Mouse (Mus musculus) midbrain, embryonic 15.5 days (tissue): ENCODE data around the gene Slc36a1. TPM values are rescaled to one million over a fixed set of nuclear protein-coding genes. Genes with fewer than 3 reads are reported as not detected.

Source experiments
- ATAC-seq: fragments of 200-750 bp; cut with Nextera tagmentation; replicated peaks from 2 replicates; pipeline ENCODE4 v1.8.0; 2017; ENCODE audit warnings: moderate TSS enrichment
- H3K27ac ChIP-seq: fragments of 300-500 bp; sonication (generic); 2 replicates; pipeline ENCODE4 v1.5.1; 2015; ENCODE audit warnings: mild to moderate bottlenecking, inconsistent platforms
- H3K27me3 ChIP-seq: fragments of 300-500 bp; sonication (generic); replicated peaks from 2 replicates; pipeline ENCODE4 v1.6.1; 2015; ENCODE audit warnings: inconsistent platforms
- H3K36me3 ChIP-seq: fragments of 300-500 bp; sonication (generic); replicated peaks from 2 replicates; pipeline ENCODE4 v1.6.1; 2015; ENCODE audit warnings: inconsistent platforms
- H3K4me1 ChIP-seq: fragments of 300-500 bp; sonication (generic); 2 replicates; pipeline ENCODE4 v1.6.1; 2015; ENCODE audit warnings: inconsistent platforms
- H3K4me2 ChIP-seq: fragments of 300-500 bp; sonication (generic); 2 replicates; pipeline ENCODE4 v1.6.1; 2015; ENCODE audit warnings: inconsistent platforms, mild to moderate bottlenecking, moderate library complexity
- H3K4me3 ChIP-seq: fragments of 300-500 bp; sonication (generic); 2 replicates; pipeline ENCODE4 v1.5.1; 2015; ENCODE audit warnings: mild to moderate bottlenecking, inconsistent platforms
- H3K9ac ChIP-seq: fragments of 300-500 bp; sonication (generic); 2 replicates; pipeline ENCODE4 v1.6.1; 2015; ENCODE audit warnings: mild to moderate bottlenecking, inconsistent platforms
- H3K9me3 ChIP-seq: fragments of 300-500 bp; sonication (generic); 2 replicates; pipeline ENCODE4 v1.6.1; 2016; ENCODE audit warnings: inconsistent platforms
- WGBS: fragments of 180-500 bp; shearing (Covaris S2); methylation state at CpG from one replicate; pipeline ENCODE4 v1.1.7; 2015; ENCODE audit warnings: mixed read lengths; 5-methylcytosine and 5-hydroxymethylcytosine counted together
- polyA plus RNA-seq: library from polyadenylated mRNA; unstranded; fragments of >200 nt; fragmentation: Nextera tagmentation; extraction: Ambion mirVana; gene quantifications from 2 replicates; pipeline ENCODE4 v1.2.1, GENCODE M21; 2015

Slc36a1 gene
- polyA plus RNA-seq, 1 experiment from 2014 or later: 3.9 TPM

- Histone ChIP-seq H3K9me3 (no peaks in the 10 kb centered on the region), H3K36me3 (no peaks in the 10 kb centered on the region), H3K27ac (no peak overlapping the region), H3K4me2 (no peak overlapping the region), H3K27me3 (no peaks in the 10 kb centered on the region), H3K9ac (no peak overlapping the region), H3K4me3 (no peak overlapping the region), H3K4me1 (no peaks in the 10 kb centered on the region)
- no peak for ATAC-seq
- 88% methylated on average over 5 of the region's 5 CpGs for WGBS
Observed at GRCm38 (mm10) chr11:55214161-55214560, 10.0 kb downstream of the Slc36a1 start.

GRCm38 (mm10) chr11:55214978-55215377 lies 10.8 kb downstream of the Slc36a1 start:
- H3K9me3 ChIP-seq: no peaks in the 10 kb centered on the region
- H3K36me3 ChIP-seq: 0 out of 2 replicates have a peak, but pooled peaks cover 8% of the 10 kb centered on the region
- H3K4me3 ChIP-seq: no peak overlapping the region
- H3K27me3 ChIP-seq: no peaks in the 10 kb centered on the region
- no peak overlapping the region for H3K4me2 ChIP-seq
- ATAC-seq: no peak
- WGBS: 95% methylated on average over 3 of the region's 3 CpGs
- no peak overlapping the region for H3K9ac ChIP-seq
- no peaks in the 10 kb centered on the region for H3K4me1 ChIP-seq
- H3K27ac ChIP-seq: no peak overlapping the region

- Histone ChIP-seq H3K27ac (no peak overlapping the region), H3K4me1 (no peaks in the 10 kb centered on the region), H3K36me3 (peaks cover 19% of the 10 kb centered on the region; the same call in 1 of the 2 replicates), H3K4me2 (no peak overlapping the region), H3K9me3 (no peaks in the 10 kb centered on the region), H3K4me3 (no peak overlapping the region), H3K27me3 (no peaks in the 10 kb centered on the region), H3K9ac (no peak overlapping the region)
- ATAC-seq: no peak
- WGBS: 73% methylated on average over 4 of the region's 4 CpGs
Observed at GRCm38 (mm10) chr11:55216061-55216460, 11.9 kb downstream of the Slc36a1 start.

- ATAC-seq: no peak
- Histone ChIP-seq H3K4me2 (no peak overlapping the region), H3K36me3 (peaks cover 22% of the 10 kb centered on the region; the same call in 1 of the 2 replicates), H3K9me3 (no peaks in the 10 kb centered on the region), H3K4me1 (no peaks in the 10 kb centered on the region), H3K27me3 (no peaks in the 10 kb centered on the region), H3K27ac (no peak overlapping the region), H3K9ac (no peak overlapping the region), H3K4me3 (no peak overlapping the region)
- 80% methylated on average over 13 of the region's 13 CpGs for whole genome bisulfite sequencing
Observed at GRCm38 (mm10) chr11:55216830-55217229, 12.7 kb downstream of the Slc36a1 start.

GRCm38 (mm10) chr11:55217418-55217817 lies 13.3 kb downstream of the Slc36a1 start:
- Histone ChIP-seq H3K9ac (no peak overlapping the region), H3K4me2 (no peak overlapping the region), H3K4me3 (no peak overlapping the region), H3K36me3 (peaks cover 22% of the 10 kb centered on the region; the same call in 1 of the 2 replicates), H3K4me1 (no peaks in the 10 kb centered on the region), H3K27me3 (no peaks in the 10 kb centered on the region), H3K9me3 (no peaks in the 10 kb centered on the region), H3K27ac (no peak overlapping the region)
- 90% methylated on average over 4 of the region's 4 CpGs for whole genome bisulfite sequencing
- no peak for ATAC-seq

- no peak for ATAC-seq
- Histone ChIP-seq H3K27me3 (no peaks in the 10 kb centered on the region), H3K4me3 (no peak overlapping the region), H3K36me3 (peaks cover 22% of the 10 kb centered on the region; the same call in 1 of the 2 replicates), H3K4me1 (no peaks in the 10 kb centered on the region), H3K27ac (no peak overlapping the region), H3K9ac (no peak overlapping the region), H3K9me3 (no peaks in the 10 kb centered on the region), H3K4me2 (no peak overlapping the region)
- 96% methylated on average over 7 of the region's 7 CpGs for WGBS
Observed at GRCm38 (mm10) chr11:55217880-55218279, 13.7 kb downstream of the Slc36a1 start.

- H3K4me1 ChIP-seq: no peaks in the 10 kb centered on the region
- H3K4me3 ChIP-seq: no peak overlapping the region
- no peak for ATAC-seq
- no peak overlapping the region for H3K4me2 ChIP-seq
- WGBS: 79% methylated on average over 3 of the region's 3 CpGs
- H3K9ac ChIP-seq: no peak overlapping the region
- H3K9me3 ChIP-seq: no peaks in the 10 kb centered on the region
- no peak overlapping the region for H3K27ac ChIP-seq
- no peaks in the 10 kb centered on the region for H3K27me3 ChIP-seq
- H3K36me3 ChIP-seq: peaks cover 25% of the 10 kb centered on the region; the same call in 1 of the 2 replicates
Observed at GRCm38 (mm10) chr11:55218473-55218872, 14.3 kb downstream of the Slc36a1 start.

GRCm38 (mm10) chr11:55221306-55221705 lies 17.2 kb downstream of the Slc36a1 start:
- no peak for ATAC-seq
- 93% methylated on average over 7 of the region's 7 CpGs for WGBS
- Histone ChIP-seq H3K4me2 (no peak overlapping the region), H3K9ac (no peak overlapping the region), H3K27me3 (no peaks in the 10 kb centered on the region), H3K4me1 (no peaks in the 10 kb centered on the region), H3K27ac (no peak overlapping the region), H3K4me3 (no peak overlapping the region), H3K9me3 (no peaks in the 10 kb centered on the region), H3K36me3 (peaks cover 32% of the 10 kb centered on the region; the same call in 1 of the 2 replicates)

GRCm38 (mm10) chr11:55231034-55231433 lies 26.9 kb downstream of the Slc36a1 start:
- peaks cover 6% of the 10 kb centered on the region; the same call in 1 of the 2 replicates for H3K36me3 ChIP-seq
- no peak for ATAC-seq

GRCm38 (mm10) chr11:55234288-55234687 lies 30.1 kb downstream of the Slc36a1 start:
- ATAC-seq: no peak
- no peaks in the 10 kb centered on the region for H3K27me3 ChIP-seq
- H3K36me3 ChIP-seq: peaks cover 6% of the 10 kb centered on the region; the same call in 1 of the 2 replicates
- no peak overlapping the region for H3K4me3 ChIP-seq
- no peak overlapping the region for H3K9ac ChIP-seq
- no peaks in the 10 kb centered on the region for H3K4me1 ChIP-seq
- no peak overlapping the region for H3K27ac ChIP-seq
- no peaks in the 10 kb centered on the region for H3K9me3 ChIP-seq
- no peak overlapping the region for H3K4me2 ChIP-seq
- 90% methylated on average over 7 of the region's 7 CpGs for whole genome bisulfite sequencing

More at GRCm38 (mm10) chr11:55231034-55231433, 26.9 kb downstream of the Slc36a1 start:
- Histone ChIP-seq H3K27me3 (no peaks in the 10 kb centered on the region), H3K9ac (no peak overlapping the region), H3K27ac (no peak overlapping the region), H3K4me2 (no peak overlapping the region), H3K9me3 (no peaks in the 10 kb centered on the region), H3K4me3 (no peak overlapping the region), H3K4me1 (no peaks in the 10 kb centered on the region)
- 95% methylated on average over 6 of the region's 6 CpGs for WGBS

- H3K4me3 ChIP-seq: no peak overlapping the region
- H3K9me3 ChIP-seq: no peaks in the 10 kb centered on the region
- peaks cover 6% of the 10 kb centered on the region; the same call in 1 of the 2 replicates for H3K36me3 ChIP-seq
- H3K4me1 ChIP-seq: no peaks in the 10 kb centered on the region
- no peaks in the 10 kb centered on the region for H3K27me3 ChIP-seq
- 83% methylated on average over 4 of the region's 4 CpGs for WGBS
- no peak overlapping the region for H3K27ac ChIP-seq
- no peak overlapping the region for H3K4me2 ChIP-seq
- H3K9ac ChIP-seq: no peak overlapping the region
- ATAC-seq: no peak
Observed at GRCm38 (mm10) chr11:55234791-55235190, 30.6 kb downstream of the Slc36a1 start.

GRCm38 (mm10) chr11:55236815-55237214 lies 32.7 kb downstream of the Slc36a1 start:
- Histone ChIP-seq H3K36me3 (no peaks in the 10 kb centered on the region), H3K4me2 (no peak overlapping the region), H3K9me3 (no peaks in the 10 kb centered on the region), H3K9ac (no peak overlapping the region), H3K27me3 (no peaks in the 10 kb centered on the region), H3K4me3 (no peak overlapping the region), H3K27ac (no peak overlapping the region), H3K4me1 (no peaks in the 10 kb centered on the region)
- 57% methylated on average over 1 of the region's 1 CpGs for WGBS
- no peak for ATAC-seq

- Histone ChIP-seq H3K4me1 (no peaks in the 10 kb centered on the region), H3K4me3 (no peak overlapping the region), H3K36me3 (no peaks in the 10 kb centered on the region), H3K27ac (no peak overlapping the region), H3K9me3 (no peaks in the 10 kb centered on the region), H3K9ac (no peak overlapping the region), H3K4me2 (no peak overlapping the region), H3K27me3 (no peaks in the 10 kb centered on the region)
- ATAC-seq: no peak
- 86% methylated on average over 3 of the region's 3 CpGs for WGBS
Observed at GRCm38 (mm10) chr11:55239496-55239895, 35.3 kb downstream of the Slc36a1 start.
